Mouse (Mus musculus) bone marrow, adult 2 months (tissue): Measurements from ENCODE around the gene Gm10277. TPM values are rescaled to one million over a fixed set of nuclear protein-coding genes. Genes with fewer than 3 reads are reported as not detected.

ENCODE experiments used
- H3K27ac ChIP-seq: fragments of 200-500 bp; 2 replicates; pipeline ENCODE4 v1.5.1; 2012; ENCODE audit warnings: low read depth, mild to moderate bottlenecking, control low read depth, inconsistent platforms, low read length; ENCODE audit not compliant: control insufficient read depth, poor library complexity, insufficient read depth
- H3K4me1 ChIP-seq: fragments of 200-500 bp; 2 replicates; pipeline ENCODE4 v1.6.1; 2011; ENCODE audit warnings: low read length; ENCODE audit not compliant: control insufficient read depth, insufficient read depth
- H3K4me3 ChIP-seq: fragments of 200-500 bp; replicated peaks from 2 replicates; pipeline ENCODE3; 2011; ENCODE audit warnings: mild to moderate bottlenecking, low read depth, low read length, control low read depth; ENCODE audit not compliant: control insufficient read depth
- CTCF ChIP-seq: fragments of 200-500 bp; IDR thresholded peaks from 2 replicates; pipeline ENCODE4 v1.5.1; 2011; ENCODE audit warnings: low read length, control low read depth; ENCODE audit not compliant: control insufficient read depth, insufficient read depth
- POLR2A ChIP-seq: fragments of 200-500 bp; IDR thresholded peaks from 2 replicates; pipeline ENCODE4 v1.6.1; 2011; ENCODE audit warnings: low read depth, mild to moderate bottlenecking, control low read depth, low read length, borderline replicate concordance; ENCODE audit not compliant: control insufficient read depth
- WGBS: fragments of 180-500 bp; shearing (Covaris S2); methylation state at CpG from one replicate; pipeline ENCODE4 v1.1.7; 2018; 5-methylcytosine and 5-hydroxymethylcytosine counted together
- polyA plus RNA-seq: library from polyadenylated mRNA; stranded (reverse); fragments of >200 nt; gene quantifications from 2 replicates; pipeline ENCODE4 v1.2.4, GENCODE M21; 2011; ENCODE audit warnings: low replicate concordance; ENCODE audit not compliant: missing spikeins, insufficient read depth, insufficient read length

Gm10277 gene
- polyA plus RNA-seq, 1 experiment = not detected

DNA sequence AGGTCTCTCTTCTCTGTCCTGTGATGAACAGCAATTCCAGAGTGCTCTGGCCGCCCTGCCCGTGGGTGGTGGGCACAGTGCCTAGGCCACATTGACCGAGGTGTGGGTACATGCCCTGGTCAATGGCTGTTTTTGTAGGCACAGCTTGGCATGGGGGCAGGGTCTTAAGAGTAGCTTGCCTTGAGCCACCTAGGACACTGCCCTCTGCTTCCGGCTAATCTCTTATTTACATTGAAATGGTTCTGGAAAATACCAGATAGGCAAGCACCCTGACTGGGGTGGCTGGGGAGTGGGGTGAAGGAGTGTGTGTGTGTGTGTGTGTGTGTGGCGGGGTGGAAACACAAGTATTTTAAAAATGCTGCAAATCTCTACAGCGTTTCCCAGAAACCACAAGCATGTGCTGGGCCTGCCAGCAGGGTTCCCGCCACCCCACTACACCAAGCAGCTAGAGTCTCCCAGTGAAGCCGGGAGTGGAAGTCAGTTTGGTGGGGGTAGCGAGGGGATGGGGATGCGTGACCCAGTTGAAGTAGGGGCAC, 4.3 kb downstream of the Gm10277 start:
- Histone ChIP-seq H3K4me3 (no peak overlapping the region), H3K4me1 (peaks cover 19% of the 10 kb centered on the region), H3K27ac (peak overlapping the region; percentile 52)
- TF ChIP-seq POLR2A = no peak
- TF ChIP-seq CTCF = no peak
- WGBS = 44% methylated on average over 10 of the region's 10 CpGs

DNA sequence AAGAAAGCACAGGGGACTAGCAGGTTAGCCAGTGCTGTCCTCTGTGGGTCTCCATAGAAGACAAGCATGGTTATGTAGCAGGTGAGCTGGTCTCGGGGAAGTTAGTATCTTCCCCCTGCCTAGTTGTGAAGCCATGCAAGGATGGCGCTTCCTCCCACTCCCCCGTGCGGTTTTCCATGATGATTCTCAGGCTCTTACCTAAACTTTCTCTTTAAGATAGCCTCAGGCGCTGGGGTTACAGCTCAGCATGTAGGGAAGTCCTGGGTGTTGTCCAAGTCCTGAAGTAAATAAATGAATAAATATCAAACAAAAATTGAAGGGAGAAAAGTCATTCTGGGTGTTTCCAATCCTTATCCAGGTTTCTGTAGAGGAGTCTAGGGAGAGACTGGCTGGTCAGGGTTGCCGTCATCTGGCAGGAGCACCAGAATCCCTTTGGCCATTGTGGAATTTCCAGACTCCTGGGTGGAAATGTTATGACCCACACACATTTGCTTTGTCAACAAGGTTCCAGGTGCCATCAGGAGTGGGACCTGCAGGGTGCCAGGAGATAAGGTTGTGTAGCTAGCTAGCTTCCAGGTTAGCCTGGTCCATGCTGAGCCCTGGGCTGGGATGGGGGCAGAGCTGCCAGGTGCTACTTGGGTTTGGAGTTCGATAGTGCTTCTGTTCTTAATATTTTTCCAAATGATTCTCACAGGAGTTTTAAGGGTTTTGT, 5.3 kb downstream of the Gm10277 start:
- H3K4me3 ChIP-seq = no peak overlapping the region
- 80% methylated on average over 7 of the region's 7 CpGs for WGBS
- peaks cover 19% of the 10 kb centered on the region for H3K4me1 ChIP-seq
- TF ChIP-seq CTCF = no peak
- no peak overlapping the region for H3K27ac ChIP-seq

DNA sequence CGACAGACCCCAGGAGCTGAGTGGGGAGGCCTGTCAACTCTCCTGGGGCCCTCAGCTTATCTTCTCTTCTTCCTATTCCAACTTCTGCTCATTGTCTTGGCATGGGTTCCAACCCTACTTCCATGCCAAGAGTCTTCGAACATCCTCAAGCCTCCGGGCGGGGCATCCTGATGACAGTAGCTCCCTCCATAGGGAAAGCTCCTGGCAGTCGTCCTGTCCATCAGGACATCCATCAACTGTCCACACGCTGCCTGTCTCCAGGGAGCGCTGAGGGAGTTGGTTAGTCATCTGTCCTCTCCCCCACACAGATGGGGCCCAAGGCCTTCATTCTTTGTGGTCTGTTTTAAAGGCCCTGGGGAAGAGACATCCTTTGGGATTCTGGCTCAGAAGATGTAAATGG, 6.5 kb downstream of the Gm10277 start:
- Histone ChIP-seq H3K4me1 (peaks cover 16% of the 10 kb centered on the region), H3K4me3 (no peak overlapping the region), H3K27ac (no peak overlapping the region)
- WGBS = 79% methylated on average over 7 of the region's 7 CpGs
- no peak for TF ChIP-seq POLR2A
- no peak for TF ChIP-seq CTCF

DNA sequence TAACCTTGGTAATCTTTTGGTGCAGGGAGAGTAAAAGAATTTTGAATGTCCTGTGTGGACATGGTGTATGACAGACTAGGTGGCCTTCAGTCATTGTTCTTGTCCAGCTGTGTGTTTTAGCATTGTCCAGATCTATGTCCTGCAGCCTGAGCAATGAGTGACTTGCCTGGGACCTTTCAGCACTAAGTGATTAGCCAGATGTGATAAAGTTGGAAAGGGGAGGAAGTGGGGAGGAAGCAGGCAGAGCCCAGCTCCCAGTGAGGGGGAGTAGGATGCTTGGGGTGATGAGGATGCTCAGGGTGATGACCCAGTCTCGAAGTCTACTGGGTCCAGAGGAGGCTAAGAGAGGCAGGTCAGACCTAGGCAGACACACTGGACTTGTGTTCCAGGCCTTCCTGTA, 8.3 kb downstream of the Gm10277 start:
- WGBS = 70% methylated on average over 1 of the region's 1 CpGs
- peaks cover 5% of the 10 kb centered on the region; the same call in 1 of the 2 replicates for H3K4me1 ChIP-seq
- no peak overlapping the region for H3K4me3 ChIP-seq
- H3K27ac ChIP-seq = no peak overlapping the region
- TF ChIP-seq CTCF (no peak), POLR2A (no peak)

DNA sequence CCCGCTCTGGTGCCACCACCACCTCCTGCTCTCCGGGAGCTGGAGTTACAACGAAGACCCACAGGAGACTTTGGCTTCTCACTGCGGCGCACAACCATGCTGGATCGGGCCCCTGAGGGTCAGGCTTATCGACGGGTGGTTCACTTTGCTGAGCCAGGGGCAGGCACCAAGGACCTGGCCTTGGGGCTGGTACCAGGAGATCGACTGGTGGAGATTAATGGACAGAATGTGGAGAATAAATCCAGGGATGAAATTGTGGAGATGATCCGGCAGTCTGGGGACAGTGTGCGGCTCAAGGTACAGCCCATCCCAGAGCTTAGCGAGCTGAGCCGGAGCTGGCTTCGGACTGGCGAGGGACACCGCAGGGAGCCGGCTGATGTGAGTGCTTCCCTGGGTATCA, 9.6 kb downstream of the Gm10277 start:
- TF ChIP-seq POLR2A (no peak), CTCF (no peak)
- 94% methylated on average over 17 of the region's 17 CpGs for WGBS
- Histone ChIP-seq H3K4me3 (no peak overlapping the region), H3K4me1 (no peaks in the 10 kb centered on the region), H3K27ac (no peak overlapping the region)

DNA sequence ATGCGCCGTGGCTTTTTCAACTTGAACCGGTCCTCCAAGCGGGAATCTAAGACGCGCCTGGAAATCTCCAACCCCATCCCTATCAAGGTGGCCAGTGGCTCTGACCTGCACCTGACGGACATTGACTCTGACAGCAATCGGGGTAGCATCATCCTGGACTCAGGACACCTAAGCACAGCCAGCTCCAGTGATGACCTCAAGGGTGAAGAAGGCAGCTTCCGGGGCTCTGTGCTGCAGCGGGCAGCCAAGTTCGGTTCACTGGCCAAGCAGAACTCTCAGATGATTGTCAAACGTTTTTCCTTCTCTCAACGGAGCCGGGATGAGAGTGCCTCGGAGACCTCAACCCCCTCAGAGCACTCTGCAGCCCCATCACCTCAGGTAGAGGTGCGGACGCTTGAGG, 10.1 kb downstream of the Gm10277 start:
- TF ChIP-seq POLR2A = no peak
- no peak for TF ChIP-seq CTCF
- H3K4me3 ChIP-seq = no peak overlapping the region
- no peaks in the 10 kb centered on the region for H3K4me1 ChIP-seq
- H3K27ac ChIP-seq = no peak overlapping the region
- WGBS = 91% methylated on average over 17 of the region's 17 CpGs

DNA sequence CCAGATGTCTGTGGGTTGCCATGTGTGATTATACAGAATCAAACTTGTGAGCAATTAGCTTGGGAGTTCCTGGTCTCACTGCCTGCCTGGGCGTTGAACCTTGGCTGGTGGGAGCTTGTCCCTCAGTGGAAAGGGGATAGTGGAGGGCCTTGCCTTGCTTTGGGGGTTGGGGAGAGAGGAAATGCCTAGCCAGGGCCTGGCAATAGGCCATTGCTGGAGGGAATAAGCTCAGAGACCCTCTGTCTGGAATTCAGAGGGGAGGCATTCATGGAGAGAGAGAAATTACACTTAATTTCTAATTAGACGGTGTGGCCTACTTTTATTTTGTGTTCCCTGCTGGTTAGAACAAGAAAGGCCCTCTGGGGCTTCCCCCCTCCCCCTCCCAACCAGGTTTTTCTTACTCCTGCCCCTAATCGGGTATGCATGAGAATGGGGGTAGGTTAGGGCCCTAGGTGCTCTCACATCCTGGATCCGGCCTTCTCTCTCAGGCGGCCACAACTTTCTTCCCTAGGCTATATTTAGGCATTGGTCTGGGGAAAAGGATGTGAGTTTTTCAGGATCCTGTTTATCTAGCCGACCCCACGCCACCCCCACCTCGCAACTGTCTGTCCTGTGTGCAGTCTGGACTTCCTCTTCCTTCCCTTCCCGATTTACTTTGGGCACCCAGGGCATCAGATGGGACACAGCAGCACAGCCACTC, 11.7 kb downstream of the Gm10277 start:
- H3K27ac ChIP-seq = no peak overlapping the region
- no peak for TF ChIP-seq CTCF
- no peak overlapping the region for H3K4me3 ChIP-seq
- 25% methylated on average over 9 of the region's 9 CpGs for WGBS
- H3K4me1 ChIP-seq = no peaks in the 10 kb centered on the region

DNA sequence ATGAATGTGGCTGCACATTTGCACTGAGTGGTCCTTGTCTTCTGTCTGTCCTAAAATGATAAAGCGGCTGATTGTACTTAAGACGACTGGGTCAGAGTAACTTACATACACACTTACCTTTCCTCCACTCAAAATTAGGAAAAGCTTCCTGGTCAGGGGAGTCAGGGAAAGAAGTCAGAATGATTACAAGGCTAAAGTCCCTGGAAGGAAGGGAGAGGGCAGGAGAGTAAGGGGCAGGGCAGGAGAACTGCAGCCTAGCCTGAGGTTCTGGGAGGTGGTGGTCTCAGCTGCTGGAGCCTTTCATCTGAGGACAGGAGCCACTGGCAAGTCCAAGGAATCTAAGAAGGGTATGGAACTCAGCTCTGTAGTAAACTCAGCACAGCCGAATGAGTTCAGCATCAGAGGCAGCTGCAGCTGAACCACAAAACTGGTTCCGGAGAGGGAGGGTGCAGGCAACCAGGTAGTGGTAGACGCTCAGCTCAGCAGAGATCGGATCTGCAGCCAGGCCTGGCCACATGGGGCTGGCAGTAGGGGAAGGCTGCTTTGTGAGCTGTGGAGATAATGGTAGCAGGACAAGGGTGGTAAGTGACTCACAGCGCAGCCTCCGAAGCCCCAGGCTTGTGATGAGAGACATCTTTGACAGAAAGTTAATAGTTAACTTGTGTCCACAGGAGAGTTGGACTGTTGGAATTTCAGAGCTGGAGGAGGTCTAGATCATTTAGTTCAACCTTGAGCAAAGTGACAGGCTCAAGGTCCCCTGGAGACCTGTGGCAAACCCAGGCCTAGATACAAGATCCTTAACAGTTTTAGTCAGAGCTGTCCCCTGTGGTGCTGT, 15.5 kb downstream of the Gm10277 start:
- H3K27ac ChIP-seq = no peak overlapping the region
- H3K4me1 ChIP-seq = no peaks in the 10 kb centered on the region; the same call in 1 of the 2 replicates
- no peak overlapping the region for H3K4me3 ChIP-seq
- WGBS = 37% methylated on average over 8 of the region's 8 CpGs
- TF ChIP-seq POLR2A (no peak), CTCF (no peak)
